Mouse (Mus musculus) megakaryocyte, embryonic 14.5 days (primary cell): ENCODE results near the gene Fnip1.

Experiments
- FLI1 ChIP-seq: IDR thresholded peaks from 2 replicates; pipeline ENCODE4 v1.6.1; 2012; ENCODE audit warnings: low read length, inconsistent platforms, mixed read lengths
- GATA1 ChIP-seq: IDR thresholded peaks from 3 replicates; pipeline ENCODE4 v1.6.1; 2012; ENCODE audit warnings: mixed read lengths, low read length, inconsistent platforms, borderline replicate concordance

GRCm38 (mm10) chr11:54533834-54534233 lies 95.8 kb downstream of the Fnip1 start:
- no peak for TF ChIP-seq GATA1
- TF ChIP-seq FLI1, result no peak
